Mouse (Mus musculus) left cerebral cortex, postnatal 4 days (tissue): Measurements from ENCODE around the gene Ube2s. TPM values are rescaled to one million over a fixed set of nuclear protein-coding genes. Genes with fewer than 3 reads are reported as not detected.
"Not testable (repeated sequence)": the region's sequence is repeated elsewhere in the genome, so short reads cannot be mapped to it uniquely, and the experiment has no call there.

Source experiments
- DNase-seq: peaks from one replicate; pipeline ENCODE4 v3.0.0-alpha.2; 2022
- intact Hi-C: fragments of 180-260 bp; cut with DNase I; formaldehyde crosslinking; loops from one replicate; pipeline ENCODE4 v1.15.1; 2025
- total RNA-seq, 2 experiments: library from RNA; stranded (reverse); gene quantifications; 2 replicates each; pipeline ENCODE4 v1.2.3; 2021

The Ube2s gene
- total RNA-seq, 2 experiments from 2014 or later, result 176 to 203 TPM

- no peak for DNase-seq
- intact Hi-C loops, result no loop called here
These were observed 9.9 kb upstream of the Ube2s start for GRCm38 (mm10) chr7:4822162-4822907.

- no peak for DNase-seq
- intact Hi-C loops, result no loop called here
These were observed 9.3 kb upstream of the Ube2s start for GRCm38 (mm10) chr7:4821690-4822089.

GRCm38 (mm10) chr7:4820925-4821324 lies 8.5 kb upstream of the Ube2s start:
- DNase-seq, intact Hi-C loops: not testable (repeated sequence)

- intact Hi-C loops, result no loop called here
- no peak for DNase-seq
These were observed 4.2 kb upstream of the Ube2s start for GRCm38 (mm10) chr7:4816559-4816958.

- DNase-seq, result no peak
- intact Hi-C loops, result no loop called here
These were observed 858 bp upstream of the Ube2s start for GRCm38 (mm10) chr7:4813105-4813791.

GRCm38 (mm10) chr7:4811842-4812302 lies 518 bp downstream of the Ube2s start:
- peak; percentile 22 for DNase-seq
- intact Hi-C loops, result no loop called here

GRCm38 (mm10) chr7:4811131-4811530 lies 1.3 kb downstream of the Ube2s start:
- intact Hi-C loops, DNase-seq: not testable (repeated sequence)

- no peak for DNase-seq
- intact Hi-C loops, result no loop called here
These were observed 5.7 kb downstream of the Ube2s start for GRCm38 (mm10) chr7:4806716-4807115.

- intact Hi-C loops, result no loop called here
These were observed 10.1 kb downstream of the Ube2s start for GRCm38 (mm10) chr7:4802247-4802646.

GRCm38 (mm10) chr7:4795767-4796433 lies 16.5 kb downstream of the Ube2s start:
- no peak for DNase-seq
- intact Hi-C loops, result loop anchor here (5.0 to 10.0 kb wide), 2 partner anchors 91 to 239 kb away; no protein-coding TSS in a partner anchor

More at GRCm38 (mm10) chr7:4802247-4802646, 10.1 kb downstream of the Ube2s start:
- no peak for DNase-seq

- DNase-seq, result no peak
- intact Hi-C loops, result loop anchor here (5.0 to 10.0 kb wide), 2 partner anchors 90 to 237 kb away; no protein-coding TSS in a partner anchor
These were observed 17.7 kb downstream of the Ube2s start for GRCm38 (mm10) chr7:4794631-4795168.

- intact Hi-C loops, result loop anchor here (10.0 kb wide), 1 partner anchor 89 kb away; no protein-coding TSS in a partner anchor
- no peak for DNase-seq
These were observed 18.7 kb downstream of the Ube2s start for GRCm38 (mm10) chr7:4793674-4794073.

GRCm38 (mm10) chr7:4793248-4793647 lies 19.1 kb downstream of the Ube2s start:
- intact Hi-C loops, result loop anchor here (10.0 kb wide), 1 partner anchor 88 kb away; no protein-coding TSS in a partner anchor
- not testable (repeated sequence) for DNase-seq

GRCm38 (mm10) chr7:4792278-4793212 lies 19.8 kb downstream of the Ube2s start, which contains the start of gene Rpl28:
Rpl28 (plus strand) TSS chr7:4792874.
- DNase-seq, result peak; percentile 96
- intact Hi-C loops, result loop anchor here (10.0 kb wide), 1 partner anchor 88 kb away; no protein-coding TSS in a partner anchor

- DNase-seq, result peak; percentile 28
- intact Hi-C loops, result loop anchor here (5.0 kb wide), 1 partner anchor 37 kb away; the partner anchor contains the start of gene Cox6b2
These were observed 22.9 kb downstream of the Ube2s start, which contains the start of gene Tmem238 for GRCm38 (mm10) chr7:4789436-4789935. Tmem238 (minus strand) TSS chr7:4789656.

- intact Hi-C loops, result loop anchor here (5.0 kb wide), 1 partner anchor 36 kb away; the partner anchor contains the start of gene Cox6b2
These were observed 23.6 kb downstream of the Ube2s start for GRCm38 (mm10) chr7:4788499-4789435.

GRCm38 (mm10) chr7:4783667-4784268 lies 28.6 kb downstream of the Ube2s start:
- DNase-seq, result no peak
- intact Hi-C loops, result no loop called here

More at GRCm38 (mm10) chr7:4788499-4789435, 23.6 kb downstream of the Ube2s start:
- DNase-seq, result peak; percentile 67
